Mouse (Mus musculus) activated CD4-positive, CD25-positive, alpha-beta regulatory T cell, adult 4 months (primary cell): ENCODE measurements around the gene Mst1r. TPM values are rescaled to one million over a fixed set of nuclear protein-coding genes. Genes with fewer than 3 reads are reported as not detected.

ENCODE experiments used
- ATAC-seq: one replicate; pipeline ENCODE4 v1.8.0; 2017
- polyA plus RNA-seq, 2 experiments: library from polyadenylated mRNA; unstranded; fragments of 100-300 nt; shearing (Covaris generic); gene quantifications; one replicate each; pipeline ENCODE4 v1.2.1; 2017

Mst1r gene
- polyA plus RNA-seq, 2 experiments from 2014 or later: not detected

- no peak for ATAC-seq
Observed at GRCm38 (mm10) chr9:107914764-107915420, 8.2 kb downstream of the Mst1r start.

- ATAC-seq: no peak
Observed at GRCm38 (mm10) chr9:107917895-107918608, 11.4 kb downstream of the Mst1r start.

DNA sequence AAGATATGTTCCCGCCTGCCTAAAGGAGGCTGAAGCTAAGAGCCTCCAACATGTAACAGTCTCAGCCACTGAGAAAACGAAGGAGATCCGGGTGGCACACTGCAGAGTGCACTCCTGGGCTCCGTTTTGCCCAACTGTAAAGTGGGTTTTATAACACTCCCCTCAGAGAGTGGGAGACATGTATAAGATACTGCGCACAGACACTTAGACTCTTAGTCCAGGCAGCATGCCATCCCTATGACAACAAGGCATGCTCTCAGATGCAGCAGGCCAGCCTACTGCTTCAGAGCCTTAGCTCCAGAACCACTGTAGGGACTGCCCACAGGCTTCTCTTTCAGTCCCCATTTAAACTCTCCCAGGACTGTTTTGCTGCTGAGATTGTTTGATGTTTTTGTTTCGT lies 12.2 kb downstream of the Mst1r start:
- no peak for ATAC-seq

DNA sequence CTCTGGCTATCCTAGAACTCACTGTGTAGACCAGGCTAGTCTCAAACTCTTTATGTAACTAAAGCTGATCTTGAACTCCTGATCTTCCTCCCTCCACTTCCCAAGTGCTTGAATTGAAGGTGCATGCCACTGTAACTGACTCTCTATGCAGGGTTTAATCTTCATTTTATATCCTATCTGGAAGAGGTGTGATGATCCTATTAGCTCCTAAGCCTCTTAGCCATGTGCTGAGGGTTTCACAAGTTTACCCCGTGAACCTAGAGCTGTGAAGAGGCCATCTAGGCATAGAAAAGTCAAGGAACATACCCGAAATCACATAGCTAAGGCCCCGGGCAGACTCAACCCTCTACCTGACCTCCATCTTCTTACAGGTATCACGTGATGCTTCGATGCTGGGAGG lies 12.8 kb downstream of the Mst1r start:
- no peak for ATAC-seq

- ATAC-seq: no peak
Observed at GRCm38 (mm10) chr9:107923021-107923420, 16.3 kb downstream of the Mst1r start.

GRCm38 (mm10) chr9:107923956-107924355 lies 17.3 kb downstream of the Mst1r start:
- no peak for ATAC-seq

DNA sequence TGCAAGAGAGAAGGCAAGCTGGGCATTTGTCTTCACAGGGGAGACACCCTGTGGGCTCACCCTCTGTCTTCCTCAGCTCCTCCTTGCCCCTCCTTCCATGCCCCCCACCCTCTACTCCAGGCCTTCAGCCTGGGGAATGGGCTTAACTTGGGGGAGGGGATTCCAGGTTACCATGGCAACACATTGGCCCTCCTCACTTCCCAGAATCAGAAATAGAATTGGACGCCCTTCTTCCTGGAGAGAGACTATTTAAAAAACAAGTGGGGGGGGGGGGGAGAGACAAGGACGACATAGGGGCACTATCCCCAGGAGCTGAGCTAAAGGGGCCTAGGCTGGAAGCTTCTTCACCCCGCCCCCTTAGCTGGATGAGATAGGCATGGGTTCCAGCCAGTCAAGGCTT lies 18.6 kb downstream of the Mst1r start:
- ATAC-seq: no peak

GRCm38 (mm10) chr9:107926920-107927420 lies 20.3 kb downstream of the Mst1r start:
- no peak for ATAC-seq

DNA sequence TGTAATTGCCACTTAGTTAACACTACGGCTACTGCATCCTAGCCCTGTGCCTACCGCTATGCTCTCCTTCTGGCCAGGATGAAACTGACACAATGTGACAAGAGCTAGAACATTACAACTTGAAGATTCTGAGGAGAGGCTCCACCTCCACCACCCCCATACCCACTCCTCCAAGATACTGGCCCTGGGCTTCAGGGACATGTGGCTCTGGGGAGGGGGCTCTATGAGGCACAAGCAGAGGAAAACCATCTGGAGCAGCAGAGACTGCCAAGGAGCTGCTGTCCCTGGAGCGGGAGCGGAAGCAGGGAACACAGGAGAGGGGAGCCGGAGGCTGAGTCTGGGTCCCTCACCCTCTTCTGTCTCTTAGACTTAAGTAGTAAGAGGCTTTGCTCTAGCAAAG lies 21.1 kb downstream of the Mst1r start:
- ATAC-seq: no peak

- ATAC-seq: no peak
Observed at GRCm38 (mm10) chr9:107928169-107928568, 21.5 kb downstream of the Mst1r start, which contains the start of gene Actl11. Actl11 (plus strand) TSS chr9:107928469.

DNA sequence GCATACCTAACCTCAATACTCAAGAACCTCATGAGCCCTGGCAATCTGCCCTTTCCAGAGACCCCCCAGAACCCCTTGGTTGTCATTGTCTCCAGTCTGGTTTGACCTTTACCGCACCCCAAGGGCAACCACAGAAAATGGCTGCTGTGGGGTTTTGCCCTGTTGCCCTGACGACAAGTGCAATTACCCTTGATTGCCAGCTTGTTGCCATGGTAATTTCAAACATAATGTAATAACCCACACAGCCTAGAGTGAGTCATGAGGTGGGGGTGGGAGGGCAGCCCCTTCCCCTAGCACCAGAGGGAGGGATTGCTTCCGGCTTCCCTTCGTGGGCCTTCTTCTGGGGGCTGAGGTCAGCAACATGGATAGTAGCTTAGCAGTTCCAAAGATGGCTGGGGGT lies 25.5 kb downstream of the Mst1r start:
- ATAC-seq: no peak

DNA sequence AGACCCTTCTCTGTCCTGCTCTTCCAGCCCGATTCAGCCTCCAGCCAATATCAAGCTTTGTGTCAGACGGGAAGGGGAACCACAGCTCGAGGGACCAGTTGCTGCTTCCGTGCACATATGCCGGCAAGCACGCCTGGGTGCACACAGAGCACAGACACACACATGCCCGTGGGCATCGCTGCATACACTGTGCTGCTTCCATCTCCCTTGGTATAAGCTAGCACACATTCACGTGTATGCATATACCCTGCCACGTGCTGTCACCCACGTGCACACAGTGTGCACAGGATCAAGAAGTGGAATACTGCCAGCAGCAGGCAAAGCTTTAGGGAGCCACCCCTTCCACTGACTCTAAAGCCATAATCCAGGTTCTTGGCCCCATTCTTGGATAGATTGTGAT lies 27.5 kb downstream of the Mst1r start:
- no peak for ATAC-seq

GRCm38 (mm10) chr9:107935374-107935773 lies 28.7 kb downstream of the Mst1r start, which contains the start of gene Camkv:
Camkv (plus strand) TSS chr9:107935674.
- no peak for ATAC-seq

- no peak for ATAC-seq
Observed at GRCm38 (mm10) chr9:107935790-107936214, 29.1 kb downstream of the Mst1r start.

GRCm38 (mm10) chr9:107936215-107936822 lies 29.6 kb downstream of the Mst1r start:
- no peak for ATAC-seq

DNA sequence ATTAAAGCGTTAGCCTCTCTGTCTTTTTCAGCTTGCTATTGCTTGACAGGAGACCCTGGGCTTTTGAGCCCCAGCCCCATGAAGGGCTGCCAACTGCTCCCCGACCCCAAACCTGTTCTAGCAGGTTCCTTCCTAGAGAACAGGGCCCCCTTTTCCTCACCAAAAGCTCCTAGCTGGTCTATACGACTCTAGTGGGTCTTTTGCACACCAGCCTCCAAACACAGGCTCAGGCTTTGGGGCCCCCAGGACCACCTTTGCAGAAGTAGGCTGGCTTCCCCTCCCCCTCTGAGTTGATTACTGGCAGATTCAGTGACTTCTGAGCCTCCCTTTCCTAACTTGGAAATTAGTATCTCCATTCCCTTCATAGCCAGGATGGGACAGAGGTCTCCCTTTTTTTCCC lies 30.2 kb downstream of the Mst1r start:
- ATAC-seq: no peak

DNA sequence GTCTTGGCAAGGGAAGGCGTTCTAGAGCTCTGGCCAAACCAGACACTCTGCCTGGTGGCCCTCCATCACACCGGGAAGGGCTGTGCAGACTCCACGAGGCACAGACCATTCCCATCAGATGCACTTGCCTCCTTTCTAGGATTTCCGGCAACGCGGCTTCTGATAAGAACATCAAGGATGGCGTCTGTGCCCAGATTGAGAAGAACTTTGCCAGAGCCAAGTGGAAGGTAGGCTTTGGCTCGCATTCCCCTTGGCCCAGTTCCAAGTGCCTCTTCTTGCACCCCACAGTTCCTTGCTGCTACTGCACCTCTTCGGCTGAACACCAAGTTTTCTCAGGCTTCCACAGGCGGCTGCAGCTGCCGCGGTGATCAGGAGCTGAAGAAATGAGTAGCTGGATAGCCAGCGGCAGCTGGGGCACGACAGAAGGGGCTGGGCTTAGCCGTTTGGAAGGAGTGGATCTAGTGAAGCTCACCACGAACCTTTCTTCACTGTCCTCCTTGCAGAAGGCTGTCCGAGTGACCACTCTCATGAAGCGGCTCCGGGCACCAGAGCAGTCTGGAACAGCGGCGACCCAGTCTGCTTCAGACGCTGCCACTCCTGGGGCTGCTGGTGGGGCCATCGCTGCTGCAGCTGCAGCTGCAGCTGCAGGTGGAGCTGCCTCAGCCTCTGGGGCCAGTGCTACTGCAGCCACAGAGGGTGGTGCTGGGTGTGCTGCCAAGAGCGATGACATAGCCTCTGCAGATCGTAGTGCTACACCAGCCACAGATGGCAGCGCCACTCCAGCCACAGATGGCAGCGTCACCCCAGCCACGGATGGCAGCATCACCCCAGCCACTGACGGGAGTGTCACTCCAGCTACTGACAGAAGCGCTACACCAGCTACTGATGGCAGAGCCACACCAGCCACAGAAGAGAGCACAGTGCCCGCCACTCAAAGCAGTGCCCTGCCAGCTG lies 40.8 kb downstream of the Mst1r start:
- ATAC-seq: no peak

- no peak for ATAC-seq
Observed at GRCm38 (mm10) chr9:107949184-107949921, 42.7 kb downstream of the Mst1r start.

DNA sequence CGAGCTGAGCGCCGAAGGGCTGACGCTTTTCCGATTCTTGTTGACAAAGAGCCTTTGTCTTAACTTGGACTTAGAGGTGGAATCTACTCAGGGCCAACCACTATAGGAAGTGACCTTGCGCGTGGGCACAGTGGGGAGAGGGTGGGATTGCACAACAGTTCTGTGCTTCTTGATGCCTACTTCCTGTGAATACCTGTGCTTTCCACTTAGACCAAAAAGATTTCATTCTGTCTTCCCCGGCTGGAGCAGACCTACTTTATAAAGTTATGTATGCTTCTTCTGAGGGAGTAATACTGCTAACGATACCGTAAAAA lies 43.2 kb downstream of the Mst1r start, which contains the start of gene Traip:
Traip (plus strand) TSS at position 215 of the 314 bp plus-strand sequence.
- no peak for ATAC-seq

DNA sequence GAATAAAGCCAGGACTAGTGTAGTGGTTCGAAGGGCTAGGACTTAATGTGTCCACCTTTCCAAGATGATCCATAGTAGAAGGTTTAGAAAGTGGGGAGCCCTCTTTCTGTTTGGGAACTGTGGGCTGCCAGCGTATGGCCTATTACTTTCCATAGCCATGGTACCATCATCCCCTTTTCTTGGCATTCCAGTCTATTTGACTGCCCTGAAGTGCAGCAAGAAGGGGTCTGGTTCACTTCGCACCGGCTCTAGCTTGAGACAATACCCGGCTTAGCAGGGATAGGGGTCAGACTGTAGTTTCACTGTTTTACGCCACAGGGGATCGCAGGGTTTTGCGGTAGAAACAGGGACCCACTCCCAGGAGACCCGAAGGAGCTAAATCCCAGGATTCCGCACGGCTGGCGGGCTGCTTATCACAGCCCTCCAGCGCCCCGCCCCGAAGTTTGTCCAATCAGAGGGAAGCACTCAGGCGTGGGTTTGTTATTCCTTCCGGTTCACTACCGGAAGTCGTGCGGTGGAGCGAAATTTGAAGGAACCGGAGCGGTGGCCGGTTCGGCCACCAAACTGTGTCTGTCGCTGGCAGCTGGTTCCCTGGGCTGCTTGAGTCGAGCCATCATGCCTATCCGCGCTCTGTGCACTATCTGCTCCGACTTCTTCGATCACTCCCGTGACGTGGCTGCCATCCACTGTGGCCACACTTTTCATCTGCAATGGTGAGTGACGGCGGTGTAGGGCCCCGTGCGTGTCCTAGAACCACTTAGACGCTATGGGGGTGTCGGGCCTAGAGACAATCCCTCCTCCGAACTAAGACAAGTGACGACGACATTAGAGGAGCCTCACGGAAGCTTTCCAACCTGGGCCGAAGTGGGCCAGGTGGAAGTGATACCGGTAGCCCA lies 44.0 kb downstream of the Mst1r start:
- peak; percentile 95 for ATAC-seq
